Mouse (Mus musculus) spleen, postnatal 36 days (tissue): Measurements from ENCODE around the gene Hoxb6.

ENCODE experiments used
- DNase-seq, 2 experiments: peaks; one replicate each; pipeline ENCODE4 v3.0.0; 2022; ENCODE audit warnings: low spot score in 2 of 2, mixed read lengths in 1 of 2

Hoxb6 gene

DNA sequence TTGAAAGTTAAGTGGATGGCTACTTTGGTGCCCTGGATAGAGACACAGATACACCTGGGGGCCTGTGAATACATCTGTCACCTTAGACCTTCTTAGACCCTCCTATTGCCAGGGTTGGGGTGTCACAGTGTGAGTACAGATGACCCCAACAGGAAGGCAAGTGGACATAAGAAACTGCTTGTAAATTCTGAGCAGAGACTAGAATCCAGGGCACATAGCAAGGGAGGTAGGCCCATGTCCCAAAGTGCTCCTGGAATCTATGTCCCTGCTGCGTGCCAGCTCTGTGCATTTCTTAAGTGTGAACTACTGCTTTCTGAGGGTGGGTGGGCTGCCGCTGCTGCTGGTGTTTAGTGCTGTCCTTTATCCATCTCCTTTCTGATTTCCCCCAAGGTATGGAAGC lies 58.5 kb downstream of the Hoxb6 start:
- DNase-seq: no peak
